Comparison of ENCODE assay signal across 17 mouse cellular contexts in the genomic region with DNA sequence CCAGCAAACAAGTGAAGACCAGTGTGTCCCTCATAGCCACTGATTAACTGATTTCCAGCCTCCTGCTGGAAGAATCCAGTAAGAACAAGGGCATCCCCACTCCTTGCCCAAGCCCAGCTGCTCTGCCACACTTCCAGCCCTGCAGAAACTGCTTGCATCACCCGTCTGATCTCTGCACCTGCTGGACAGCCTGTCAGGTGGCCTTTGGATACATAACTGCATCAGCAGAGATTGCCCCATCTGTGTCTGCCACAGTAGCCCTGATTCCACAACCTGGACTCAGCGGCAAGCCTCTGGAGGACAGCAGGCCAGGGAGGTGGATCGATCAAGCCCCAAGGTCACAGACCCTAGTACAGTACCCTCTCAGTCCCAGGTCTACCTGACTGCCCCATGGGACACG. TPM values are rescaled to one million over a fixed set of nuclear protein-coding genes. Genes with fewer than 3 reads are reported as not detected.
DNase-seq lines count a peak whose midpoint lies in the region; ATAC-seq and TF ChIP-seq lines count a peak whose summit lies in the region.
"Had no signal": no experiment of that assay in that cellular context is flagged by ENCODE, and none has a peak within 500 bp of the region (broad histone marks: within the 10 kb centered on the region; RNA-seq: fewer than 3 reads in every experiment).

No protein-coding gene starts in this region.

- 85% methylated on average over 4 of the region's 4 CpGs for WGBS in forebrain, embryonic 14.5 days
- 85% methylated on average over 4 of the region's 4 CpGs for WGBS in forebrain, embryonic 13.5 days
- WGBS in midbrain, embryonic 13.5 days = 92% methylated on average over 4 of the region's 4 CpGs
- 87% methylated on average over 4 of the region's 4 CpGs for WGBS in midbrain, embryonic 10.5 days
- 63% methylated on average over 4 of the region's 4 CpGs for WGBS in liver, embryonic 12.5 days (ENCODE audit: insufficient replicate concordance)
- 80% methylated on average over 4 of the region's 4 CpGs for WGBS in lung, postnatal 0 days
- 89% methylated on average over 4 of the region's 4 CpGs for WGBS in heart, embryonic 12.5 days

- H3K4me3 ChIP-seq in forebrain, embryonic 14.5 days (ENCODE audit: low read depth, low read length) = no peak overlapping the region
- H3K4me3 ChIP-seq in forebrain, embryonic 13.5 days = no peak overlapping the region
- no peak overlapping the region for H3K4me3 ChIP-seq in midbrain, embryonic 13.5 days (replicated peaks)
- H3K4me3 ChIP-seq in midbrain, embryonic 10.5 days = no peak overlapping the region
- no peak overlapping the region for H3K4me3 ChIP-seq in liver, embryonic 12.5 days
- no peak overlapping the region for H3K4me3 ChIP-seq in lung, postnatal 0 days (ENCODE audit: low read depth, low read length)
- H3K4me3 ChIP-seq in heart, embryonic 12.5 days = no peak overlapping the region
- H3K4me3 ChIP-seq: embryonic facial prominence, embryonic 10.5 days; stomach, embryonic 15.5 days had no signal

- no peak for TF ChIP-seq EP300 in lung, postnatal 0 days (IDR thresholded peaks at IDR 0.05)

- H3K4me1 ChIP-seq in forebrain, embryonic 14.5 days (ENCODE audit: control insufficient read depth, insufficient read depth, low read length) = no peaks in the 10 kb centered on the region
- 0 out of 2 replicates have a peak, but pooled peaks cover 1% of the 10 kb centered on the region for H3K4me1 ChIP-seq in forebrain, embryonic 13.5 days
- no peaks in the 10 kb centered on the region for H3K4me1 ChIP-seq in midbrain, embryonic 13.5 days (replicated peaks)
- H3K4me1 ChIP-seq in midbrain, embryonic 10.5 days = no peaks in the 10 kb centered on the region
- H3K4me1 ChIP-seq in liver, embryonic 12.5 days = peaks cover 4% of the 10 kb centered on the region; the same call in 1 of the 2 replicates
- H3K4me1 ChIP-seq in lung, postnatal 0 days (ENCODE audit: insufficient read depth, low read depth, low read length) = 0 out of 2 replicates have a peak, but pooled peaks cover 9% of the 10 kb centered on the region
- no peaks in the 10 kb centered on the region for H3K4me1 ChIP-seq in heart, embryonic 12.5 days (replicated peaks)
- H3K4me1 ChIP-seq: stomach, embryonic 15.5 days had no signal

- H3K27me3 ChIP-seq in forebrain, embryonic 14.5 days (replicated peaks; ENCODE audit: control insufficient read depth, insufficient read depth, low read length) = no peaks in the 10 kb centered on the region
- H3K27me3 ChIP-seq in forebrain, embryonic 13.5 days = no peaks in the 10 kb centered on the region
- no peaks in the 10 kb centered on the region for H3K27me3 ChIP-seq in midbrain, embryonic 13.5 days
- H3K27me3 ChIP-seq in midbrain, embryonic 10.5 days (ENCODE audit: low read depth, poor library complexity, severe bottlenecking) = no peaks in the 10 kb centered on the region
- no peaks in the 10 kb centered on the region for H3K27me3 ChIP-seq in liver, embryonic 12.5 days (replicated peaks)
- H3K27me3 ChIP-seq in lung, postnatal 0 days (replicated peaks; ENCODE audit: insufficient read depth, low read length) = no peaks in the 10 kb centered on the region
- no peaks in the 10 kb centered on the region for H3K27me3 ChIP-seq in heart, embryonic 12.5 days (replicated peaks)
- H3K27me3 ChIP-seq: CH12.LX; Patski; stomach, embryonic 15.5 days had no signal

- H3K9me3 ChIP-seq in forebrain, embryonic 14.5 days (replicated peaks; ENCODE audit: control insufficient read depth, low read length) = no peaks in the 10 kb centered on the region
- H3K9me3 ChIP-seq in forebrain, embryonic 13.5 days (replicated peaks) = no peaks in the 10 kb centered on the region
- no peaks in the 10 kb centered on the region for H3K9me3 ChIP-seq in midbrain, embryonic 13.5 days
- no peaks in the 10 kb centered on the region for H3K9me3 ChIP-seq in midbrain, embryonic 10.5 days (replicated peaks)
- H3K9me3 ChIP-seq in liver, embryonic 12.5 days (replicated peaks) = no peaks in the 10 kb centered on the region
- H3K9me3 ChIP-seq in lung, postnatal 0 days (ENCODE audit: low read length) = no peaks in the 10 kb centered on the region
- H3K9me3 ChIP-seq in heart, embryonic 12.5 days (replicated peaks) = no peaks in the 10 kb centered on the region
- H3K9me3 ChIP-seq: embryonic facial prominence, embryonic 10.5 days; stomach, embryonic 15.5 days had no signal

- no peak for DNase-seq in forebrain, embryonic 14.5 days (ENCODE audit: low spot score)
- no peak for DNase-seq in midbrain, embryonic 10.5 days (ENCODE audit: low spot score)
- no peak for DNase-seq in urinary bladder, postnatal 25 days (ENCODE audit: low spot score)
- no peak for DNase-seq in lung, postnatal 0 days (ENCODE audit: low spot score)
- DNase-seq: cerebellum, adult 11 months; cerebellum, postnatal 36 days; right cerebral cortex, adult 18-20 months; spleen, adult 18-20 months had no signal

- no peak overlapping the region for H3K4me2 ChIP-seq in forebrain, embryonic 14.5 days (ENCODE audit: low read length)
- H3K4me2 ChIP-seq in forebrain, embryonic 13.5 days = no peak overlapping the region
- no peak overlapping the region for H3K4me2 ChIP-seq in midbrain, embryonic 13.5 days (replicated peaks)
- H3K4me2 ChIP-seq in liver, embryonic 12.5 days = no peak overlapping the region
- H3K4me2 ChIP-seq in lung, postnatal 0 days (replicated peaks; ENCODE audit: low read depth, low read length) = no peak overlapping the region
- no peak overlapping the region for H3K4me2 ChIP-seq in heart, embryonic 12.5 days
- H3K4me2 ChIP-seq: heart, embryonic 11.5 days; stomach, embryonic 15.5 days had no signal

- ATAC-seq in forebrain, embryonic 14.5 days = 0 out of 2 replicates have a peak, but pooled peaks have one; percentile 19
- no peak for ATAC-seq in forebrain, embryonic 13.5 days
- ATAC-seq in midbrain, embryonic 13.5 days = 0 out of 2 replicates have a peak, but pooled peaks have one; percentile 6
- peak; percentile 72 for ATAC-seq in liver, embryonic 12.5 days
- ATAC-seq in lung, postnatal 0 days = no peak
- no peak for ATAC-seq in heart, embryonic 12.5 days (ENCODE audit: insufficient number of reproducible peaks, low FRiP score)
- ATAC-seq: Patski had no signal

- TF ChIP-seq CTCF in lung, postnatal 0 days (IDR thresholded peaks at IDR 0.05) = no peak

- no peak overlapping the region for H3K27ac ChIP-seq in forebrain, embryonic 14.5 days (ENCODE audit: low read depth, low read length)
- H3K27ac ChIP-seq in forebrain, embryonic 13.5 days = no peak overlapping the region
- H3K27ac ChIP-seq in midbrain, embryonic 13.5 days = no peak overlapping the region
- H3K27ac ChIP-seq in midbrain, embryonic 10.5 days (replicated peaks) = no peak overlapping the region
- H3K27ac ChIP-seq in liver, embryonic 12.5 days = no peak overlapping the region
- H3K27ac ChIP-seq in lung, postnatal 0 days (ENCODE audit: low read length) = no peak overlapping the region
- no peak overlapping the region for H3K27ac ChIP-seq in heart, embryonic 12.5 days (ENCODE audit: poor library complexity, severe bottlenecking)
- H3K27ac ChIP-seq: embryonic facial prominence, embryonic 10.5 days; stomach, embryonic 15.5 days had no signal

- 0 out of 2 replicates have a peak, but pooled peaks cover 4% of the 10 kb centered on the region for H3K36me3 ChIP-seq in forebrain, embryonic 14.5 days (ENCODE audit: control insufficient read depth, insufficient read depth, low read length)
- H3K36me3 ChIP-seq in forebrain, embryonic 13.5 days (ENCODE audit: poor library complexity, severe bottlenecking) = 0 out of 2 replicates have a peak, but pooled peaks cover 5% of the 10 kb centered on the region
- peaks cover 6% of the 10 kb centered on the region; the same call in 1 of the 2 replicates for H3K36me3 ChIP-seq in midbrain, embryonic 13.5 days
- H3K36me3 ChIP-seq in midbrain, embryonic 10.5 days = peaks cover 13% of the 10 kb centered on the region; the same call in 1 of the 2 replicates
- H3K36me3 ChIP-seq in liver, embryonic 12.5 days = no peaks in the 10 kb centered on the region
- H3K36me3 ChIP-seq in lung, postnatal 0 days (ENCODE audit: insufficient read depth, low read length) = no peaks in the 10 kb centered on the region
- H3K36me3 ChIP-seq in heart, embryonic 12.5 days = peaks cover 20% of the 10 kb centered on the region
- H3K36me3 ChIP-seq: stomach, embryonic 15.5 days had no signal

- H3K9ac ChIP-seq in forebrain, embryonic 14.5 days (ENCODE audit: low read length) = no peak overlapping the region
- no peak overlapping the region for H3K9ac ChIP-seq in forebrain, embryonic 13.5 days
- H3K9ac ChIP-seq in midbrain, embryonic 13.5 days (replicated peaks) = no peak overlapping the region
- H3K9ac ChIP-seq in liver, embryonic 12.5 days = no peak overlapping the region
- H3K9ac ChIP-seq in lung, postnatal 0 days (replicated peaks; ENCODE audit: low read depth) = no peak overlapping the region
- H3K9ac ChIP-seq in heart, embryonic 12.5 days = no peak overlapping the region
- H3K9ac ChIP-seq: stomach, embryonic 15.5 days had no signal

RNA-seq across cellular contexts. Expression of gene Tor3a, which starts 16.6 kb away (rescaled TPM):
- polyA plus RNA-seq in forebrain, embryonic 14.5 days (2014; fragmentation: Nextera tagmentation; extraction: Ambion mirVana) = 4.5 and 6.5 TPM in 2 replicates
- 3.7 and 6.4 TPM in 2 replicates for polyA plus RNA-seq in forebrain, embryonic 13.5 days (2015; fragmentation: Nextera tagmentation; extraction: Ambion mirVana)
- 2.4 and 3.4 TPM in 2 replicates for polyA plus RNA-seq in midbrain, embryonic 13.5 days (2015; fragmentation: Nextera tagmentation; extraction: Ambion mirVana)
- 6.1 and 6.9 TPM in 2 replicates for polyA plus RNA-seq in midbrain, embryonic 10.5 days (2016; fragmentation: Nextera tagmentation; extraction: Ambion mirVana)
- polyA plus RNA-seq in liver, embryonic 12.5 days (2016; fragmentation: Nextera tagmentation; extraction: Ambion mirVana) = 2.9 and 3.3 TPM in 2 replicates
- polyA plus RNA-seq in lung, postnatal 0 days (2015; fragmentation: Nextera tagmentation; extraction: Ambion mirVana) = 36.1 and 37.8 TPM in 2 replicates
- 4.5 and 5.4 TPM in 2 replicates for polyA plus RNA-seq in heart, embryonic 12.5 days (2016; fragmentation: Nextera tagmentation; extraction: Ambion mirVana)

Comparison
In these comparisons a context has a peak if more than half of its experiments do, and no peak if none do; other contexts are left out.
1. ATAC-seq: peak in forebrain, embryonic 14.5 days (single experiment), midbrain, embryonic 13.5 days (single experiment) and liver, embryonic 12.5 days (single experiment); none in forebrain, embryonic 13.5 days (single experiment), lung, postnatal 0 days (single experiment) and heart, embryonic 12.5 days (single experiment).